Mouse (Mus musculus): Measurements from ENCODE around the gene Rhov. TPM values are rescaled to one million over a fixed set of nuclear protein-coding genes. Genes with fewer than 3 reads are reported as not detected.
A peak's percentile ranks its signal among the peaks of the same experiment; 100 is the strongest.

The Rhov gene
- polyA plus RNA-seq, 1 experiment from 2014 or later, result 2.3 TPM

GRCm38 (mm10) chr2:119281899-119282565 is 11.0 kb upstream of the Rhov start:
- H3K4me3 ChIP-seq (ENCODE audit: low read depth, low read length), result no peak overlapping the region
- ATAC-seq (replicated peaks; ENCODE audit: low FRiP score, low TSS enrichment, low read depth) (no peak), DNase-seq (ENCODE audit: low spot score) (no peak)
- no peaks in the 10 kb centered on the region for H3K27me3 ChIP-seq (replicated peaks; ENCODE audit: control insufficient read depth, insufficient read depth, low read length)
- no peak overlapping the region for H3K9ac ChIP-seq (ENCODE audit: low read length)
- 73% methylated on average over 7 of the region's 7 CpGs for WGBS
- no peaks in the 10 kb centered on the region for H3K36me3 ChIP-seq (ENCODE audit: control insufficient read depth, insufficient read depth, low read length)
- no peaks in the 10 kb centered on the region for H3K4me1 ChIP-seq (replicated peaks; ENCODE audit: control insufficient read depth, insufficient read depth, low read length)
- no peak overlapping the region for H3K4me2 ChIP-seq (ENCODE audit: low read length)
- H3K9me3 ChIP-seq (ENCODE audit: control insufficient read depth, low read length), result no peaks in the 10 kb centered on the region
- H3K27ac ChIP-seq (ENCODE audit: low read depth), result no peak overlapping the region

GRCm38 (mm10) chr2:119277810-119278209 is 6.7 kb upstream of the Rhov start:
- no peak for DNase-seq (ENCODE audit: low spot score)
- no peak for ATAC-seq (replicated peaks; ENCODE audit: low FRiP score, low TSS enrichment, low read depth)
- Histone ChIP-seq H3K27ac (ENCODE audit: low read depth) (no peak overlapping the region), H3K9me3 (ENCODE audit: control insufficient read depth, low read length) (no peaks in the 10 kb centered on the region), H3K4me3 (ENCODE audit: low read depth, low read length) (no peak overlapping the region), H3K36me3 (ENCODE audit: control insufficient read depth, insufficient read depth, low read length) (no peaks in the 10 kb centered on the region), H3K9ac (ENCODE audit: low read length) (no peak overlapping the region), H3K27me3 (replicated peaks; ENCODE audit: control insufficient read depth, insufficient read depth, low read length) (no peaks in the 10 kb centered on the region), H3K4me1 (replicated peaks; ENCODE audit: control insufficient read depth, insufficient read depth, low read length) (no peaks in the 10 kb centered on the region), H3K4me2 (ENCODE audit: low read length) (no peak overlapping the region)
- WGBS, result 90% methylated on average over 23 of the region's 23 CpGs

GRCm38 (mm10) chr2:119276926-119277325 is 5.9 kb upstream of the Rhov start:
- Histone ChIP-seq H3K27ac (ENCODE audit: low read depth) (no peak overlapping the region), H3K9ac (ENCODE audit: low read length) (no peak overlapping the region), H3K36me3 (ENCODE audit: control insufficient read depth, insufficient read depth, low read length) (no peaks in the 10 kb centered on the region), H3K4me2 (ENCODE audit: low read length) (no peak overlapping the region), H3K4me1 (replicated peaks; ENCODE audit: control insufficient read depth, insufficient read depth, low read length) (no peaks in the 10 kb centered on the region), H3K4me3 (ENCODE audit: low read depth, low read length) (no peak overlapping the region), H3K27me3 (replicated peaks; ENCODE audit: control insufficient read depth, insufficient read depth, low read length) (no peaks in the 10 kb centered on the region), H3K9me3 (ENCODE audit: control insufficient read depth, low read length) (no peaks in the 10 kb centered on the region)
- ATAC-seq (replicated peaks; ENCODE audit: low FRiP score, low TSS enrichment, low read depth) (no peak), DNase-seq (ENCODE audit: low spot score) (no peak)
- WGBS, result 86% methylated on average over 7 of the region's 7 CpGs

GRCm38 (mm10) chr2:119274126-119274525 is 3.1 kb upstream of the Rhov start:
- DNase-seq (ENCODE audit: low spot score), result no peak
- H3K4me2 ChIP-seq (ENCODE audit: low read length), result no peak overlapping the region
- H3K36me3 ChIP-seq (ENCODE audit: control insufficient read depth, insufficient read depth, low read length), result no peaks in the 10 kb centered on the region
- H3K4me1 ChIP-seq (replicated peaks; ENCODE audit: control insufficient read depth, insufficient read depth, low read length), result no peaks in the 10 kb centered on the region
- no peak overlapping the region for H3K4me3 ChIP-seq (ENCODE audit: low read depth, low read length)
- no peaks in the 10 kb centered on the region for H3K9me3 ChIP-seq (ENCODE audit: control insufficient read depth, low read length)
- H3K9ac ChIP-seq (ENCODE audit: low read length), result no peak overlapping the region
- no peak for ATAC-seq (replicated peaks; ENCODE audit: low FRiP score, low TSS enrichment, low read depth)
- H3K27ac ChIP-seq (ENCODE audit: low read depth), result no peak overlapping the region
- peaks cover 10% of the 10 kb centered on the region for H3K27me3 ChIP-seq (replicated peaks; ENCODE audit: control insufficient read depth, insufficient read depth, low read length)
- 76% methylated on average over 1 of the region's 1 CpGs for WGBS

- DNase-seq (ENCODE audit: low spot score) (no peak), ATAC-seq (replicated peaks; ENCODE audit: low FRiP score, low TSS enrichment, low read depth) (no peak)
- peak overlapping the region; percentile 99 for H3K4me2 ChIP-seq (ENCODE audit: low read length)
- peaks cover 10% of the 10 kb centered on the region for H3K27me3 ChIP-seq (replicated peaks; ENCODE audit: control insufficient read depth, insufficient read depth, low read length)
- 49% methylated on average over 9 of the region's 9 CpGs for WGBS
- no peaks in the 10 kb centered on the region for H3K4me1 ChIP-seq (replicated peaks; ENCODE audit: control insufficient read depth, insufficient read depth, low read length)
- no peaks in the 10 kb centered on the region for H3K36me3 ChIP-seq (ENCODE audit: control insufficient read depth, insufficient read depth, low read length)
- no peak overlapping the region for H3K9ac ChIP-seq (ENCODE audit: low read length)
- H3K27ac ChIP-seq (ENCODE audit: low read depth), result no peak overlapping the region
- peak overlapping the region; percentile 57; the same call in 1 of the 2 replicates for H3K4me3 ChIP-seq (ENCODE audit: low read depth, low read length)
- no peaks in the 10 kb centered on the region for H3K9me3 ChIP-seq (ENCODE audit: control insufficient read depth, low read length)
These were observed 808 bp downstream of the Rhov start for GRCm38 (mm10) chr2:119270286-119270642.

GRCm38 (mm10) chr2:119263813-119264212 is 7.3 kb downstream of the Rhov start:
- Histone ChIP-seq H3K27me3 (replicated peaks; ENCODE audit: control insufficient read depth, insufficient read depth, low read length) (no peaks in the 10 kb centered on the region), H3K4me3 (ENCODE audit: low read depth, low read length) (no peak overlapping the region), H3K27ac (ENCODE audit: low read depth) (no peak overlapping the region), H3K9me3 (ENCODE audit: control insufficient read depth, low read length) (no peaks in the 10 kb centered on the region), H3K9ac (ENCODE audit: low read length) (no peak overlapping the region), H3K36me3 (ENCODE audit: control insufficient read depth, insufficient read depth, low read length) (no peaks in the 10 kb centered on the region), H3K4me2 (ENCODE audit: low read length) (no peak overlapping the region), H3K4me1 (replicated peaks; ENCODE audit: control insufficient read depth, insufficient read depth, low read length) (no peaks in the 10 kb centered on the region)
- ATAC-seq (replicated peaks; ENCODE audit: low FRiP score, low TSS enrichment, low read depth), result no peak
- 62% methylated on average over 5 of the region's 5 CpGs for WGBS
- DNase-seq (ENCODE audit: low spot score), result no peak

GRCm38 (mm10) chr2:119262978-119263377 is 8.1 kb downstream of the Rhov start:
- H3K27ac ChIP-seq (ENCODE audit: low read depth), result no peak overlapping the region
- H3K36me3 ChIP-seq (ENCODE audit: control insufficient read depth, insufficient read depth, low read length), result no peaks in the 10 kb centered on the region
- no peaks in the 10 kb centered on the region for H3K9me3 ChIP-seq (ENCODE audit: control insufficient read depth, low read length)
- H3K27me3 ChIP-seq (replicated peaks; ENCODE audit: control insufficient read depth, insufficient read depth, low read length), result no peaks in the 10 kb centered on the region
- ATAC-seq (replicated peaks; ENCODE audit: low FRiP score, low TSS enrichment, low read depth), result no peak
- WGBS, result 33% methylated on average over 8 of the region's 8 CpGs
- no peak overlapping the region for H3K9ac ChIP-seq (ENCODE audit: low read length)
- no peak overlapping the region for H3K4me2 ChIP-seq (ENCODE audit: low read length)
- H3K4me1 ChIP-seq (replicated peaks; ENCODE audit: control insufficient read depth, insufficient read depth, low read length), result no peaks in the 10 kb centered on the region
- no peak overlapping the region for H3K4me3 ChIP-seq (ENCODE audit: low read depth, low read length)
- DNase-seq (ENCODE audit: low spot score), result no peak

- no peak overlapping the region for H3K4me2 ChIP-seq (ENCODE audit: low read length)
- ATAC-seq (replicated peaks; ENCODE audit: low FRiP score, low TSS enrichment, low read depth) (no peak), DNase-seq (ENCODE audit: low spot score) (no peak)
- H3K36me3 ChIP-seq (ENCODE audit: control insufficient read depth, insufficient read depth, low read length), result no peaks in the 10 kb centered on the region
- H3K9me3 ChIP-seq (ENCODE audit: control insufficient read depth, low read length), result no peaks in the 10 kb centered on the region
- H3K27me3 ChIP-seq (replicated peaks; ENCODE audit: control insufficient read depth, insufficient read depth, low read length), result no peaks in the 10 kb centered on the region
- H3K4me3 ChIP-seq (ENCODE audit: low read depth, low read length), result no peak overlapping the region
- H3K9ac ChIP-seq (ENCODE audit: low read length), result no peak overlapping the region
- 41% methylated on average over 2 of the region's 2 CpGs for WGBS
- H3K27ac ChIP-seq (ENCODE audit: low read depth), result no peak overlapping the region
- H3K4me1 ChIP-seq (replicated peaks; ENCODE audit: control insufficient read depth, insufficient read depth, low read length), result no peaks in the 10 kb centered on the region
These were observed 9.7 kb downstream of the Rhov start for GRCm38 (mm10) chr2:119261326-119261725.

GRCm38 (mm10) chr2:119260518-119260917 is 10.6 kb downstream of the Rhov start:
- no peak for ATAC-seq (replicated peaks; ENCODE audit: low FRiP score, low TSS enrichment, low read depth)
- no peak overlapping the region for H3K4me2 ChIP-seq (ENCODE audit: low read length)
- no peak overlapping the region for H3K4me3 ChIP-seq (ENCODE audit: low read depth, low read length)
- no peaks in the 10 kb centered on the region for H3K4me1 ChIP-seq (replicated peaks; ENCODE audit: control insufficient read depth, insufficient read depth, low read length)
- H3K27me3 ChIP-seq (replicated peaks; ENCODE audit: control insufficient read depth, insufficient read depth, low read length), result peaks cover under 1% of the 10 kb centered on the region; the same call in 1 of the 2 replicates
- DNase-seq (ENCODE audit: low spot score), result no peak
- no peak overlapping the region for H3K9ac ChIP-seq (ENCODE audit: low read length)
- no peaks in the 10 kb centered on the region for H3K9me3 ChIP-seq (ENCODE audit: control insufficient read depth, low read length)
- 62% methylated on average over 1 of the region's 1 CpGs for WGBS
- H3K36me3 ChIP-seq (ENCODE audit: control insufficient read depth, insufficient read depth, low read length), result no peaks in the 10 kb centered on the region
- no peak overlapping the region for H3K27ac ChIP-seq (ENCODE audit: low read depth)
